Mouse (Mus musculus) spleen, adult 12 weeks (tissue): Measurements from ENCODE around the gene Zbtb20.

Experiments used
- DNase-seq: peaks from one replicate; pipeline ENCODE4 v3.0.0; 2022; ENCODE audit warnings: low spot score

Zbtb20 gene

GRCm38 (mm10) chr16:43080923-43081702 is 205.4 kb downstream of the Zbtb20 start:
- DNase-seq: no peak

DNA sequence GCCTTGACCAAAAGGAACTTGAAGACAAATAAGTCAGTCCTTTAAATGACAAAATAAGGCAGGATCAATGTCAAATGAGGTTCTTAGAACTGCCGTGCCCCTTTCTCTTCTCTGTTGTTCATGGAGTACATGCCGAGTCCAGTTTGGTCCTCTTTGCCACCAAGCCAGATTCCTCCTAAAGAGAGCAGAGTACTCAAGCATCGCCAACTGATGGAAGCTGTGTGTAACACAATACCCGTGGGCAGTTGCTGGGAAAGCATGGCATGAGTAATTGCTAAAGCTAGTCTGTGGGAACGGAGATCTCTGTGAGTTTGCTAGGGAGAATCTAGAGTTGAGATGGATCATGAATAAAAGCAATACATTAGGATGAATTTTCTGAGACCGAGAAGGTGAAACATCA is 206.3 kb downstream of the Zbtb20 start:
- no peak for DNase-seq

DNA sequence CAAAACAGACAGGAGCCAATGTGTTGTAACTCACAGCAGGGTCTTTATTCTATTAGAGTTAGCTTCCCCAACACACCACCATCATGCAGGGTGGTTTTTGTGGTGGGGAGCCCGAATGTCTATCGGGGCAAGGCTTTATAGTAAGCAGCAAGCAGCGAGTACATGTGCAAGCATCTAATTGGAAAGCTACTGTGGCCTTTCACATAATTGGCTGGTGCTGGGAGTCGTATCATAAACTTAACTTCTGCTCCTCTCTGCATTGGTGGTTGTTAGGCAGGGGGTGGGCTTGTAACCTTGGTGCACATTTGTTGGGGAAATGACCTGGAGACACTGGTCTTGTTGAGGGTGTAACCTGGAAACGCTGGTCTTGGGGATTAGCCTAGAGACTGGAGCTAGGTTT is 207.1 kb downstream of the Zbtb20 start:
- no peak for DNase-seq

GRCm38 (mm10) chr16:43090188-43090587 is 214.5 kb downstream of the Zbtb20 start:
- DNase-seq: no peak

DNA sequence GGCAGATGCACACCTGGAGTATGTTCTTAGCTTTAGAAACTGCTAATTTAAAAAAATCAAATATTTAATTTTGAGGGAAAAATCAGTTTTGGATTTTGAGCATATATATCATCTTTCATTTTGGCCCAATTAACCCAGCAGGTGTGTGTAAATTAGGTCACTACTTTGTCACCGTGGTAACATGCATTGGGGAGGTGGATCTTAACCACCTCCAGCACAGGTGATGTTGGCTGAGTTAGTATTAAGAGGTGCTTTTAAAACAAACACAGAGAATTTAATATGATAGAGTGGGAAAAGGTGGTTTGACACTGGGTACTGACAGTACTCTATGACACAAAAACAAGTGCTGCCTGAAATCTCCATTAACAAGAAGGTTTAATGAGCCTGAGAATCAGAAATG is 218.5 kb downstream of the Zbtb20 start:
- no peak for DNase-seq

- no peak for DNase-seq
These were observed 219.1 kb downstream of the Zbtb20 start for GRCm38 (mm10) chr16:43094756-43095155.

DNA sequence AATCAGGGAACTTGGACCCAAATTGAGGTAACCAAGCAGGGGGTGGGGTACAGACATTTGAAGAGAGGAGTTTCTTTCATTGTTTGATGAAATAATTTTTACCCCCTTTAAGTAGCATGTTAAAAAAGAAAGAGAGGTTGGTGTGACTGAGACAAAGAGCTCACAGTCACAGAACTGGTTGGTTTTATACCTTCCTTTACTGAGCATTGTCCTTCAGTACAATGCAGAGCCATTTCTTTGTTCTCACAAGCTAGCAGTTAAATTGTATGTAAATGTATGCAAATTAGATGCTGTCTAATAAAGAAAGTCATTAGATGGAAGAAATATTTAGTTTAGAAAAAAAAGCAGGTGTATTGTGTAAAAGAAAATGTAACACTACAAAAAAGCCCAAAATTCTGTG is 220.4 kb downstream of the Zbtb20 start:
- no peak for DNase-seq

- no peak for DNase-seq
These were observed 222.5 kb downstream of the Zbtb20 start for GRCm38 (mm10) chr16:43098153-43098552.

- DNase-seq: no peak
These were observed 223.0 kb downstream of the Zbtb20 start for GRCm38 (mm10) chr16:43098666-43099065.

- no peak for DNase-seq
These were observed 235.6 kb downstream of the Zbtb20 start for GRCm38 (mm10) chr16:43111288-43111687.

DNA sequence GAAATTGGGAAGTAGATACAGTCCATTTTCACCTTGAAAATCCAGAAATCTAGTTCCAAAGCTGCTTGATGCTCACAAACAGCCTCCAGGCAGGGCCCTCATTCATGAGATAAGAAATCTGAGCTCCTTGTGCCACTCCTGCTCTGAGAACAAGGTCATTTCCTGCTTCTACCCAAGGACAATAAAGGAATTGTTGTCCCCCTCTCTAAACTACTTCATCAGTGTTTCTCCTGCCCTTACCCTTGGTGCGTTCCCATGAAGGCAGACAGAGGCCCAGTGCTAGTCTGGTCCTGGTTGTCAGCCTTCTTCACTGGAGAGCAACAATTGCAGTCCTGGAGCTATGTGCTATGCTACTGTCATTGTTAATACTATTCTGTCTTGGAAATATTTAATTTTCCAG is 238.3 kb downstream of the Zbtb20 start:
- no peak for DNase-seq

- no peak for DNase-seq
These were observed 254.3 kb downstream of the Zbtb20 start for GRCm38 (mm10) chr16:43129966-43130365.

GRCm38 (mm10) chr16:43130583-43130982 is 254.9 kb downstream of the Zbtb20 start:
- no peak for DNase-seq

GRCm38 (mm10) chr16:43131077-43131476 is 255.4 kb downstream of the Zbtb20 start:
- DNase-seq: no peak

DNA sequence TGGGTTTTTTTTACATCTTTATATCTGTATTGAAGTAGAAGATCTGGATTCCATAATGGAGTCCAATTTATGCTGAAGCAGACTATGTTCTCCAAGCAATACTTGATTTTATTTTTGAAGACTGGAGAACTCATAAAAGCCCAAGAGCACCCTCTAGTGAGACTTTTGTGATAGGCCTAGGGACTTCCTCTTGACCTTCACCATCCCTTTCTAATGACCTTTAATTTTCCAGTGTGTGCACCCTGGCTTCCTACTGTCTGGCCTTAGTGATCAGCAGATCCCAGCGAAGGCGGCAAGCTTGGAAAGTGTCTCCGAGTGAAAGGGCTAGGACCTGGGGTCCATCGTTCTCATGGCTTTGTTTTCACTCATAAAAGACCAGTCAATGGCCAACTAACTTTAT is 292.8 kb downstream of the Zbtb20 start:
- no peak for DNase-seq

- DNase-seq: no peak
These were observed 293.7 kb downstream of the Zbtb20 start for GRCm38 (mm10) chr16:43169273-43169905.

DNA sequence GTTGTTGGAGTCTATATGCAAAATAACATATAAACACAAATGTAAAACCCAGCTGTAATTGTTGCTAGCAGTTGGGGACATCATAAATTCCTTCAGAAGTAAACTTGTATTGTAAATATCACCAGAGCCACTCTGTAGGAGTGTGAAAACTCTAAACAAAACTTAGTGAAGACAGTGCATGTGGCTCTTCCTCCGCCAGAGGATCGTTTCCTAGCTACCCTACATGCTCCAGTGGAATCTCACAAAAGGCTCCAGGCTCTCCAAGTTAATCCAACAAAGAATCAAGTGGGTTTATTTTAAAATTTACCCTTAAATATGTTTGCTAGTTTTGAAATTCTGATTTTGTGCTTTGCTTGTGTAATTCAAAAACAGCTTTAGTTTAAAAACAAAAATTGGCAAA is 296.5 kb downstream of the Zbtb20 start:
- DNase-seq: no peak

DNA sequence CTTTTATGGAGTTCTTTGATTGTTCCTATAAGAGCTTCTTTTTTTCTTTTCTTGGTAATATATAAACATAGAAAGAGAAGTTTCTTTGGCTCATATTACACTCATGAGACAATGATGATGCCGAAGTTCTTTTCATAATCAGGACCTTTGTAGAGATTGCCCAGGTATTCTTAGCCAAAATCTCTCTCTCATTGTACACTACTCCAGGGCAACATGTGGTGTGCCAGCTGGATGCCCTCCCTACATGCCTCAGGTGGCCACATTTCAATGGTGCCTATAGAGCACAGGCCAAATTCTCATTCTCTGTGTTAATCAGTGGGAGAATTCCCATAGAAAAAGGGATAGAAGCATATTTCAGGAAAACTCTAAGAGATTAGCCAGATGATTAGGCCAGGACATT is 297.2 kb downstream of the Zbtb20 start:
- DNase-seq: no peak

DNA sequence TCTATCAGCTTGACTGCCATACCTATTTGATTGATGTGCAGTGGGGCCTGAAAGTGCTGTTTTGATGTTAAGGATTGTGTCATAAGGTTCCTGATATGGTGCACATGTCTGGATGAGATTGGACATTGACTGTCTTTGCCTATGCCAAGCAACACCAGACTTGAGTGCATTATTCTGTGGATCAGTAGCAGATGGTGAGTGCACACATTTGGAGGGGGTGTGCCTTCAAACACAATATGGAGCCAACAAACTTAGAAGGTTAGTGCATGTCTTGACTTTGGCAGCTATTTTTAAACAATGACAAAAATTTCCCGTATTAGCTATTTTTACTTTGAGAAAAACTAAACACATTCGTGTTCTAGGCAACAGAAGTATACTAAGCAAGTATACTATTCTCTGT is 299.1 kb downstream of the Zbtb20 start:
- DNase-seq: no peak

DNA sequence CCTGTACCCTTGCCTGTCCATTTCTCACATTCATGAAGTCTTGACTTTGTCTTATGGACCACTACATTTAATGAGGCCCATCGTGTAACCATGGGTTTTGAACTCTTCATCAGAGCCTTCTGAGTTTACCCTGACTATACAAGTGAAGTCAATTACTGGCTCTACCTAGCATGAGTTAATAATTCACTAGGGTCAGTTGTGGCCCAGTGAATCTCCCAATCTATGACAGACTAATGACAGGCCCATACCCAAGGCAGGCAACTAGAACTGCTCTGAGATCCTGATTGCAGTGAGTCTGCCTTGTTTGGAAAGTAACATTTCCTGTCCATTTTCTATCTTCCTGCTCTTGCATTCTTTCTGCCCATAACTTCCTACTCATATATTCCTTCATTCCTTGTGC is 305.4 kb downstream of the Zbtb20 start:
- DNase-seq: no peak

- DNase-seq: no peak
These were observed 314.7 kb downstream of the Zbtb20 start for GRCm38 (mm10) chr16:43190390-43190789.

GRCm38 (mm10) chr16:43191060-43191850 is 315.6 kb downstream of the Zbtb20 start:
- no peak for DNase-seq

GRCm38 (mm10) chr16:43193631-43194239 is 318.1 kb downstream of the Zbtb20 start:
- DNase-seq: no peak
